Mouse (Mus musculus) forebrain, embryonic 11.5 days (tissue): ENCODE data around the gene Clec2e. TPM values are rescaled to one million over a fixed set of nuclear protein-coding genes. Genes with fewer than 3 reads are reported as not detected.
"Not testable (repeated sequence)": the region's sequence is repeated elsewhere in the genome, so short reads cannot be mapped to it uniquely, and the experiment has no call there.

Source experiments
- ATAC-seq: fragments of 200-750 bp; cut with Nextera tagmentation; replicated peaks from 2 replicates; pipeline ENCODE4 v1.8.0; 2017; ENCODE audit warnings: moderate TSS enrichment; ENCODE audit not compliant: low FRiP score
- DNase-seq: peaks from one replicate; pipeline ENCODE4 v3.0.0-alpha.2; 2017; ENCODE audit warnings: low spot score
- H3K27ac ChIP-seq: fragments of 300-500 bp; sonication (generic); 2 replicates; pipeline ENCODE4 v1.5.1; 2014; ENCODE audit warnings: low read depth, low read length
- H3K27me3 ChIP-seq: fragments of 300-500 bp; sonication (generic); 2 replicates; pipeline ENCODE4 v1.6.1; 2014; ENCODE audit warnings: mild to moderate bottlenecking, low read length, mixed read lengths; ENCODE audit not compliant: control insufficient read depth, insufficient read depth
- H3K36me3 ChIP-seq: fragments of 300-500 bp; sonication (generic); 2 replicates; pipeline ENCODE4 v1.6.1; 2014; ENCODE audit warnings: mild to moderate bottlenecking, low read length, moderate library complexity, mixed read lengths; ENCODE audit not compliant: control insufficient read depth, insufficient read depth
- H3K4me1 ChIP-seq: fragments of 300-500 bp; sonication (generic); replicated peaks from 2 replicates; pipeline ENCODE4 v1.6.1; 2014; ENCODE audit warnings: low read length, mixed read lengths; ENCODE audit not compliant: control insufficient read depth, insufficient read depth
- H3K4me2 ChIP-seq: fragments of 300-500 bp; sonication (generic); 2 replicates; pipeline ENCODE4 v1.6.1; 2014; ENCODE audit warnings: low read depth, mild to moderate bottlenecking, low read length, moderate library complexity, mixed read lengths; ENCODE audit not compliant: severe bottlenecking
- H3K4me3 ChIP-seq: fragments of 300-500 bp; sonication (generic); 2 replicates; pipeline ENCODE4 v1.5.1; 2014; ENCODE audit warnings: low read depth, low read length
- H3K9ac ChIP-seq: fragments of 300-500 bp; sonication (generic); 2 replicates; pipeline ENCODE4 v1.6.1; 2014; ENCODE audit warnings: low read length
- H3K9me3 ChIP-seq: fragments of 300-500 bp; sonication (generic); 2 replicates; pipeline ENCODE4 v1.6.1; 2016; ENCODE audit warnings: low read length, mixed read lengths; ENCODE audit not compliant: control insufficient read depth
- WGBS: fragments of 180-500 bp; shearing (Covaris S2); extraction: QIAGEN DNeasy Blood & Tissue Kit; methylation state at CpG from one replicate; pipeline ENCODE4 v1.1.7; 2014; 5-methylcytosine and 5-hydroxymethylcytosine counted together
- polyA plus RNA-seq: library from polyadenylated mRNA; unstranded; fragments of >200 nt; fragmentation: Nextera tagmentation; extraction: Ambion mirVana; gene quantifications from 2 replicates; pipeline ENCODE4 v1.2.1, GENCODE M21; 2014

Gene Clec2e
- polyA plus RNA-seq, 1 experiment from 2014 or later: not detected

GRCm38 (mm10) chr6:129112526-129112925 lies 11.8 kb upstream of the Clec2e start:
- Histone ChIP-seq H3K36me3 (no peaks in the 10 kb centered on the region), H3K9me3 (no peaks in the 10 kb centered on the region), H3K4me3 (no peak overlapping the region), H3K9ac (no peak overlapping the region), H3K27me3 (no peaks in the 10 kb centered on the region), H3K27ac (no peak overlapping the region), H3K4me2 (no peak overlapping the region), H3K4me1 (no peaks in the 10 kb centered on the region)
- WGBS: 77% methylated on average over 1 of the region's 1 CpGs
- DNase-seq (no peak), ATAC-seq (no peak)

GRCm38 (mm10) chr6:129107916-129108315 lies 7.2 kb upstream of the Clec2e start:
- no peak overlapping the region for H3K27ac ChIP-seq
- no peak overlapping the region for H3K4me3 ChIP-seq
- H3K36me3 ChIP-seq: no peaks in the 10 kb centered on the region
- H3K4me2 ChIP-seq: no peak overlapping the region
- DNase-seq (no peak), ATAC-seq (no peak)
- no peaks in the 10 kb centered on the region for H3K4me1 ChIP-seq
- no peaks in the 10 kb centered on the region for H3K9me3 ChIP-seq
- no peaks in the 10 kb centered on the region for H3K27me3 ChIP-seq
- H3K9ac ChIP-seq: no peak overlapping the region

- Histone ChIP-seq H3K9ac (no peak overlapping the region), H3K4me2 (no peak overlapping the region), H3K4me1 (no peaks in the 10 kb centered on the region), H3K36me3 (no peaks in the 10 kb centered on the region), H3K4me3 (no peak overlapping the region), H3K27me3 (no peaks in the 10 kb centered on the region), H3K27ac (no peak overlapping the region), H3K9me3 (no peaks in the 10 kb centered on the region)
- WGBS: 82% methylated on average over 4 of the region's 4 CpGs
- no peak for DNase-seq
- ATAC-seq: no peak
Measured at GRCm38 (mm10) chr6:129102858-129103555, 2.3 kb upstream of the Clec2e start.

- Histone ChIP-seq H3K9ac (no peak overlapping the region), H3K9me3 (no peaks in the 10 kb centered on the region), H3K4me3 (no peak overlapping the region), H3K4me2 (no peak overlapping the region), H3K27me3 (no peaks in the 10 kb centered on the region), H3K4me1 (no peaks in the 10 kb centered on the region), H3K36me3 (no peaks in the 10 kb centered on the region), H3K27ac (no peak overlapping the region)
- DNase-seq: no peak
- no peak for ATAC-seq
- 81% methylated on average over 1 of the region's 1 CpGs for WGBS
Measured at GRCm38 (mm10) chr6:129101604-129102003, 891 bp upstream of the Clec2e start.

GRCm38 (mm10) chr6:129097929-129098328 lies 2.8 kb downstream of the Clec2e start:
- no peaks in the 10 kb centered on the region for H3K9me3 ChIP-seq
- H3K4me3 ChIP-seq: no peak overlapping the region
- 71% methylated on average over 1 of the region's 1 CpGs for WGBS
- H3K36me3 ChIP-seq: no peaks in the 10 kb centered on the region
- H3K4me1 ChIP-seq: no peaks in the 10 kb centered on the region
- H3K4me2 ChIP-seq: no peak overlapping the region
- H3K9ac ChIP-seq: no peak overlapping the region
- ATAC-seq: no peak
- H3K27me3 ChIP-seq: no peaks in the 10 kb centered on the region
- H3K27ac ChIP-seq: no peak overlapping the region
- no peak for DNase-seq

- no peak overlapping the region for H3K4me3 ChIP-seq
- no peaks in the 10 kb centered on the region for H3K36me3 ChIP-seq
- H3K9me3 ChIP-seq: no peaks in the 10 kb centered on the region
- H3K27me3 ChIP-seq: no peaks in the 10 kb centered on the region
- ATAC-seq (peak; percentile 61; the same call in 1 of the 2 replicates), DNase-seq (no peak)
- no peak overlapping the region for H3K27ac ChIP-seq
- H3K9ac ChIP-seq: no peak overlapping the region
- no peak overlapping the region for H3K4me2 ChIP-seq
- H3K4me1 ChIP-seq: no peaks in the 10 kb centered on the region
Measured at GRCm38 (mm10) chr6:129095166-129095565, 5.5 kb downstream of the Clec2e start.

GRCm38 (mm10) chr6:129088596-129088995 lies 12.1 kb downstream of the Clec2e start:
- H3K4me1 ChIP-seq, H3K4me2 ChIP-seq, ATAC-seq, H3K9ac ChIP-seq, H3K4me3 ChIP-seq, H3K36me3 ChIP-seq, H3K27ac ChIP-seq, DNase-seq, H3K9me3 ChIP-seq, H3K27me3 ChIP-seq: not testable (repeated sequence)
- WGBS: 93% methylated on average over 8 of the region's 8 CpGs

GRCm38 (mm10) chr6:129088161-129088560 lies 12.6 kb downstream of the Clec2e start:
- no peak for ATAC-seq
- H3K27me3 ChIP-seq: no peaks in the 10 kb centered on the region
- DNase-seq: no peak
- no peaks in the 10 kb centered on the region for H3K36me3 ChIP-seq
- 88% methylated on average over 1 of the region's 1 CpGs for WGBS
- H3K9me3 ChIP-seq: no peaks in the 10 kb centered on the region
- no peaks in the 10 kb centered on the region for H3K4me1 ChIP-seq
- H3K27ac ChIP-seq: no peak overlapping the region
- H3K4me2 ChIP-seq: no peak overlapping the region
- no peak overlapping the region for H3K9ac ChIP-seq
- no peak overlapping the region for H3K4me3 ChIP-seq

GRCm38 (mm10) chr6:129086031-129086430 lies 14.7 kb downstream of the Clec2e start:
- not testable (repeated sequence) for H3K9ac ChIP-seq, H3K4me3 ChIP-seq, H3K9me3 ChIP-seq, H3K27me3 ChIP-seq, DNase-seq, H3K27ac ChIP-seq, H3K4me2 ChIP-seq, ATAC-seq, H3K4me1 ChIP-seq, H3K36me3 ChIP-seq
- WGBS: 79% methylated on average over 2 of the region's 2 CpGs
